Mouse (Mus musculus) kidney, postnatal 0 days (tissue): Measurements from ENCODE around the gene Serinc5. TPM values are rescaled to one million over a fixed set of nuclear protein-coding genes. Genes with fewer than 3 reads are reported as not detected.

ENCODE experiments used
- ATAC-seq: fragments of 200-750 bp; cut with Nextera tagmentation; replicated peaks from 2 replicates; pipeline ENCODE4 v1.8.0; 2017; ENCODE audit warnings: low read depth, moderate number of reproducible peaks, moderate TSS enrichment, moderate library complexity; ENCODE audit not compliant: low FRiP score
- DNase-seq: peaks from one replicate; pipeline ENCODE4 v3.0.0-alpha.2; 2016; ENCODE audit warnings: low spot score
- H3K27ac ChIP-seq: fragments of 300-500 bp; sonication (generic); 2 replicates; pipeline ENCODE4 v1.5.1; 2014; ENCODE audit warnings: mild to moderate bottlenecking
- H3K27me3 ChIP-seq: fragments of 300-500 bp; sonication (generic); 2 replicates; pipeline ENCODE4 v1.6.1; 2014; ENCODE audit warnings: low read length, mixed read lengths; ENCODE audit not compliant: insufficient read depth
- H3K36me3 ChIP-seq: fragments of 300-500 bp; sonication (generic); 2 replicates; pipeline ENCODE4 v1.6.1; 2014; ENCODE audit warnings: low read length, mixed read lengths; ENCODE audit not compliant: insufficient read depth
- H3K4me1 ChIP-seq: fragments of 300-500 bp; sonication (generic); replicated peaks from 2 replicates; pipeline ENCODE4 v1.6.1; 2014; ENCODE audit warnings: antibody characterized with exemption, low read length, mixed read lengths; ENCODE audit not compliant: insufficient read depth
- H3K4me2 ChIP-seq: fragments of 300-500 bp; sonication (generic); 2 replicates; pipeline ENCODE4 v1.6.1; 2014; ENCODE audit warnings: mild to moderate bottlenecking, low read length, moderate library complexity, mixed read lengths
- H3K4me3 ChIP-seq: fragments of 300-500 bp; sonication (generic); replicated peaks from 2 replicates; pipeline ENCODE4 v1.5.1; 2014; ENCODE audit warnings: low read depth, low read length
- H3K9ac ChIP-seq: fragments of 300-500 bp; sonication (generic); 2 replicates; pipeline ENCODE4 v1.6.1; 2014; ENCODE audit warnings: low read depth, low read length
- H3K9me3 ChIP-seq: fragments of 300-500 bp; sonication (generic); replicated peaks from 2 replicates; pipeline ENCODE4 v1.6.1; 2016; ENCODE audit warnings: low read length, inconsistent platforms, mixed read lengths
- CTCF ChIP-seq: IDR thresholded peaks from 2 replicates; pipeline ENCODE4 v1.5.1; 2016; ENCODE audit warnings: antibody characterized with exemption, low read depth, mild to moderate bottlenecking, moderate library complexity
- WGBS: fragments of 180-500 bp; shearing (Covaris S2); extraction: QIAGEN DNeasy Blood & Tissue Kit; methylation state at CpG from one replicate; pipeline ENCODE4 v1.1.7; 2014; 5-methylcytosine and 5-hydroxymethylcytosine counted together
- polyA plus RNA-seq: library from polyadenylated mRNA; unstranded; fragments of >200 nt; fragmentation: Nextera tagmentation; extraction: Ambion mirVana; gene quantifications from 2 replicates; pipeline ENCODE4 v1.2.1, GENCODE M21; 2015

The Serinc5 gene
- polyA plus RNA-seq, 1 experiment from 2014 or later: 14.8 TPM

GRCm38 (mm10) chr13:92631450-92631849, 20.6 kb downstream of the Serinc5 start:
- Histone ChIP-seq H3K4me1 (peaks cover 8% of the 10 kb centered on the region; the same call in 1 of the 2 replicates), H3K4me2 (no peak overlapping the region), H3K9me3 (no peaks in the 10 kb centered on the region), H3K27me3 (no peaks in the 10 kb centered on the region), H3K36me3 (no peaks in the 10 kb centered on the region; the same call in 1 of the 2 replicates), H3K4me3 (no peak overlapping the region), H3K27ac (no peak overlapping the region), H3K9ac (no peak overlapping the region)
- WGBS: 66% methylated on average over 4 of the region's 4 CpGs
- ATAC-seq (no peak), DNase-seq (no peak)
- no peak for TF ChIP-seq CTCF

GRCm38 (mm10) chr13:92632550-92632949, 21.7 kb downstream of the Serinc5 start:
- H3K36me3 ChIP-seq: no peaks in the 10 kb centered on the region; the same call in 1 of the 2 replicates
- ATAC-seq: no peak

GRCm38 (mm10) chr13:92635040-92635439, 24.1 kb downstream of the Serinc5 start:
- Histone ChIP-seq H3K9me3 (no peaks in the 10 kb centered on the region), H3K27me3 (no peaks in the 10 kb centered on the region), H3K4me1 (peaks cover 25% of the 10 kb centered on the region; the same call in 1 of the 2 replicates), H3K36me3 (no peaks in the 10 kb centered on the region), H3K4me2 (no peak overlapping the region), H3K9ac (no peak overlapping the region), H3K27ac (0 out of 2 replicates have a peak overlapping the region, but pooled peaks have one; percentile 50), H3K4me3 (no peak overlapping the region)
- ATAC-seq: no peak
- no peak for TF ChIP-seq CTCF
- DNase-seq: peak; percentile 76
- WGBS: 24% methylated on average over 2 of the region's 2 CpGs

More at GRCm38 (mm10) chr13:92632550-92632949, 21.7 kb downstream of the Serinc5 start:
- Histone ChIP-seq H3K27ac (no peak overlapping the region), H3K9ac (no peak overlapping the region), H3K4me3 (no peak overlapping the region), H3K9me3 (no peaks in the 10 kb centered on the region), H3K4me1 (peaks cover 15% of the 10 kb centered on the region; the same call in 1 of the 2 replicates), H3K27me3 (no peaks in the 10 kb centered on the region), H3K4me2 (no peak overlapping the region)
- TF ChIP-seq CTCF: no peak
- DNase-seq: peak; percentile 36
- WGBS: 26% methylated on average over 4 of the region's 4 CpGs

- Histone ChIP-seq H3K4me1 (peaks cover 25% of the 10 kb centered on the region; the same call in 1 of the 2 replicates), H3K4me2 (no peak overlapping the region), H3K27me3 (no peaks in the 10 kb centered on the region), H3K27ac (peak overlapping the region; percentile 72), H3K36me3 (no peaks in the 10 kb centered on the region), H3K4me3 (no peak overlapping the region), H3K9me3 (no peaks in the 10 kb centered on the region), H3K9ac (no peak overlapping the region)
- 37% methylated on average over 6 of the region's 6 CpGs for WGBS
- ATAC-seq (no peak), DNase-seq (no peak)
- TF ChIP-seq CTCF: no peak
These were observed 25.5 kb downstream of the Serinc5 start for GRCm38 (mm10) chr13:92636226-92636909.

GRCm38 (mm10) chr13:92636910-92637275, 26.0 kb downstream of the Serinc5 start:
- H3K9me3 ChIP-seq: no peaks in the 10 kb centered on the region
- WGBS: 1% methylated on average over 7 of the region's 7 CpGs
- no peaks in the 10 kb centered on the region for H3K27me3 ChIP-seq
- H3K36me3 ChIP-seq: no peaks in the 10 kb centered on the region
- peaks cover 25% of the 10 kb centered on the region; the same call in 1 of the 2 replicates for H3K4me1 ChIP-seq
- peak overlapping the region; percentile 52; the same call in 1 of the 2 replicates for H3K27ac ChIP-seq
- no peak overlapping the region for H3K4me3 ChIP-seq
- peak; percentile 32; the same call in 1 of the 2 replicates for TF ChIP-seq CTCF
- ATAC-seq: peak; percentile 76
- peak overlapping the region; percentile 25; the same call in 1 of the 2 replicates for H3K4me2 ChIP-seq
- no peak overlapping the region for H3K9ac ChIP-seq
- DNase-seq: peak; percentile 95

- Histone ChIP-seq H3K4me2 (no peak overlapping the region), H3K27ac (no peak overlapping the region)
These were observed 28.5 kb downstream of the Serinc5 start for GRCm38 (mm10) chr13:92639093-92640014.

More at GRCm38 (mm10) chr13:92639093-92640014, 28.5 kb downstream of the Serinc5 start:
- Histone ChIP-seq H3K36me3 (no peaks in the 10 kb centered on the region), H3K4me3 (no peak overlapping the region), H3K4me1 (peaks cover 25% of the 10 kb centered on the region; the same call in 1 of the 2 replicates), H3K9ac (no peak overlapping the region), H3K27me3 (no peaks in the 10 kb centered on the region), H3K9me3 (no peaks in the 10 kb centered on the region)
- peak; percentile 59 for DNase-seq
- ATAC-seq: no peak
- WGBS: 43% methylated on average over 12 of the region's 12 CpGs
- TF ChIP-seq CTCF: no peak
